Mouse (Mus musculus): ENCODE measurements around the gene Tmem42.
A peak's percentile ranks its signal among the peaks of the same experiment; 100 is the strongest.

Tmem42 gene

GRCm38 (mm10) chr9:123020995-123021631 is at the start of gene Tmem42:
TSS of gene Tmem42 (plus strand) at chr9:123021326.
- peak; percentile 92 to 98 for DNase-seq (ENCODE audit: inconsistent age in 2 of 2, low spot score in 1 of 2)

GRCm38 (mm10) chr9:122998406-122999192 is 22.5 kb upstream of the Tmem42 start:
- no peak for DNase-seq (ENCODE audit: inconsistent age in 2 of 2, low spot score in 1 of 2)

GRCm38 (mm10) chr9:122999193-122999586 is 21.9 kb upstream of the Tmem42 start:
- DNase-seq (ENCODE audit: inconsistent age in 2 of 2, low spot score in 1 of 2): no peak

- no peak for DNase-seq (ENCODE audit: inconsistent age in 2 of 2, low spot score in 1 of 2)
Measured at GRCm38 (mm10) chr9:123004718-123005117, 16.4 kb upstream of the Tmem42 start.

- DNase-seq (ENCODE audit: inconsistent age in 2 of 2, low spot score in 1 of 2): peak in 1 of 2 experiments; percentile 29
Measured at GRCm38 (mm10) chr9:123006071-123006470, 15.1 kb upstream of the Tmem42 start.

GRCm38 (mm10) chr9:123021636-123022379 is 682 bp downstream of the Tmem42 start:
- DNase-seq (ENCODE audit: inconsistent age in 2 of 2, low spot score in 1 of 2): peak; percentile 26 to 82

- peak; percentile 46 to 72 for DNase-seq (ENCODE audit: inconsistent age in 2 of 2, low spot score in 1 of 2)
Measured at GRCm38 (mm10) chr9:123024201-123024600, 3.1 kb downstream of the Tmem42 start.

- no peak for DNase-seq (ENCODE audit: inconsistent age in 2 of 2, low spot score in 1 of 2)
Measured at GRCm38 (mm10) chr9:123031496-123032246, 10.5 kb downstream of the Tmem42 start.

- DNase-seq (ENCODE audit: inconsistent age in 2 of 2, low spot score in 1 of 2): no peak
Measured at GRCm38 (mm10) chr9:123034426-123034825, 13.3 kb downstream of the Tmem42 start, which contains the start of gene Tgm4. TSS of gene Tgm4 (plus strand) at chr9:123034726.

GRCm38 (mm10) chr9:123047665-123048064 is 26.5 kb downstream of the Tmem42 start:
- no peak for DNase-seq (ENCODE audit: inconsistent age in 2 of 2, low spot score in 1 of 2)

- DNase-seq (ENCODE audit: inconsistent age in 2 of 2, low spot score in 1 of 2): no peak
Measured at GRCm38 (mm10) chr9:123058724-123059292, 37.7 kb downstream of the Tmem42 start.

GRCm38 (mm10) chr9:123060172-123060571 is 39.0 kb downstream of the Tmem42 start:
- no peak for DNase-seq (ENCODE audit: inconsistent age in 2 of 2, low spot score in 1 of 2)

Measured in adrenal gland, adult (tissue).